Mouse (Mus musculus): ENCODE results near the gene Lrrc61. TPM values are rescaled to one million over a fixed set of nuclear protein-coding genes. Genes with fewer than 3 reads are reported as not detected.
"Not testable (repeated sequence)": the region's sequence is repeated elsewhere in the genome, so short reads cannot be mapped to it uniquely, and the experiment has no call there.

Gene Lrrc61
- 7.2 and 7.6 TPM in 2 replicates for polyA plus RNA-seq (2015; fragmentation: Nextera tagmentation; extraction: Ambion mirVana)

DNA sequence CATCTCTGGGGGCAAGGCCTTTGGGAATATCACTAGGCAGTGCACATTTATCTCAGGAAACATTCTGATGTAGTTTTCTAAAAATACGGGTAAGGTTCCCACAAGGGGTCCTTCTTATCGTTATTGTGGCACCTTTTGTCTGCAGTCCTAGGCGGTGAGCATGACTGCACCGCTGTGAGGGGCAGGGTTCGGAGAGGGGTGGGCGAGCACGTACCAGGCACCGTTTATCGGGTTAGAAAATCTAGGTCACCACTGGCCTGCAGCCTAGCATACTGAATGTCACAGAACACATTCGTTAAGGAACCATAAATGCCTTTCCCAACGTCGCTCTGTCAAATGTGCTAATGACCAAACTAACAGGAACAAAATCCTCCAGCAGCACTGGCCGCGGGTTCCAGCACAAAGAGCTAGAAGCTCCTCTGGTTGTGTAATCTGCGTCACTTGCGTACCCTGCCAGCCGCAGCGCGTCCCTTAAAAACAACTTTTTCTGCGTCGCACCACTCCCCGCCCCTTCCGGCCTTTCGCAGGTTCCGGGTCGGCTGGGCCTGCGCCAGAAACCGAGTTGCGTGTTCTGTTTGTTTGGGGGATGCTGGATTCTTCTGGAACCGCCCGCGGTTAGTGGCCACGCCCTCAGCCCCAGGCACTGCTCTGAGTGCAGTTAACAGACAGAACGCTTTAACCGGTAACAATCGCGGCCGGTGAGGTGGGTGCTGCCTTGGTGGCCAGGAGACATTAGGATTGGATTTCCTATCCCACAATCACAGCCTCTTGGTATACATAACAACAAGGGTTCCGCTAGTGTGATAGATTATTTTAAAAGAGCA is at the start of gene Lrrc61:
Lrrc61 (plus strand) TSS at position 517 of the 824 bp plus-strand sequence.
- Histone ChIP-seq H3K36me3 (peaks cover 20% of the 10 kb centered on the region), H3K27ac (replicated peaks) (peak within 1 kb of the TSS; percentile 97), H3K4me3 (peak within 1 kb of the TSS; percentile 62), H3K9me3 (no peaks in the 10 kb centered on the region), H3K4me1 (peaks cover 16% of the 10 kb centered on the region), H3K4me2 (peak within 1 kb of the TSS; percentile 81), H3K9ac (peak within 1 kb of the TSS; percentile 83), H3K27me3 (replicated peaks) (no peaks in the 10 kb centered on the region)
- ATAC-seq (ENCODE audit: extremely low read depth, insufficient number of reproducible peaks, low FRiP score, low TSS enrichment): peak; percentile 74
- under 1% methylated on average over 39 of the region's 39 CpGs for WGBS

DNA sequence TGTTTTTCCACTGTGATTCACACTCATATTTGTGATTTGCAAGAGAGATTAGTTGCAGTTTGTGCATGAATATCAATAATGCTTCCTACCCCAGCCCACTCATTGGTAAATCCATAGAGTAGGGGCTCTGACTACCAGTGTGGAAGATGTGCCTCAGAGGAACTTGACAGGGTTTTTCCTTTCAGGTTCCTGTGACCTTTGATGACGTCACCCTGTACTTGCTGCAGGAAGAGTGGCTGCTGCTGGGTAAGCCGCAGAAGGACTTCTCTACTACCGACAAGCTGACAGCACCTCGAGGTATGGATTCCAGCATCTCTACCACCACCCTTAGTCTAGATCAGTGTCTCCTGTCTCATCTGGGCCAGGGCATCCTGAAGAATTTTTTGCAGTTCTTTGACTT is 46.5 kb upstream of the Lrrc61 start:
- ATAC-seq (ENCODE audit: extremely low read depth, insufficient number of reproducible peaks, low FRiP score, low TSS enrichment): no peak
- no peaks in the 10 kb centered on the region for H3K27me3 ChIP-seq (replicated peaks)
- peaks cover 8% of the 10 kb centered on the region for H3K4me1 ChIP-seq
- no peak overlapping the region for H3K4me3 ChIP-seq
- H3K9me3 ChIP-seq: no peaks in the 10 kb centered on the region
- peaks cover 31% of the 10 kb centered on the region for H3K36me3 ChIP-seq
- no peak overlapping the region for H3K27ac ChIP-seq (replicated peaks)
- no peak overlapping the region for H3K4me2 ChIP-seq
- WGBS: 49% methylated on average over 4 of the region's 4 CpGs
- H3K9ac ChIP-seq: no peak overlapping the region

DNA sequence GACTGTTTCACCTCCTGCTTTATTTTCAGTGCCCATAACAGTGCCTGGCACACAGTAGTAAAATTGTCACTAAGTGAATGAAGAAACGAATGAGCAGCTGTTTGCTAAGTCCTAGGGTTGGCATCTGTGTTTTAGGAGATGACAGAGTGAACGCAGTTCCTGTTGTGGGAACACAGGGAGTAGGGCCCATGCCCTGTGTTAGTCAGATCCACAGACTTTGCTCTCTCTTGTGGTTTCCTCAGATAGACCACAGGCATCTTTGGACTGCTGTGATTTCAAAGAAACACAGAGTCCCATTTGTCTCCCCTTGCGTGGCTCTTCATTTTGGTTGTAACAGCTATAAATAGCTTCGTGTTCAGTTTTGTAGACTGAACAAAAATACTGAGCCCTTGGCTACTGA is 44.2 kb upstream of the Lrrc61 start:
- Histone ChIP-seq H3K9me3 (no peaks in the 10 kb centered on the region), H3K27ac (replicated peaks) (no peak overlapping the region), H3K4me1 (no peaks in the 10 kb centered on the region; the same call in 1 of the 2 replicates), H3K36me3 (peaks cover 55% of the 10 kb centered on the region), H3K9ac (no peak overlapping the region), H3K4me2 (no peak overlapping the region), H3K27me3 (replicated peaks) (no peaks in the 10 kb centered on the region), H3K4me3 (no peak overlapping the region)
- WGBS: 71% methylated on average over 4 of the region's 4 CpGs
- no peak for ATAC-seq (ENCODE audit: extremely low read depth, insufficient number of reproducible peaks, low FRiP score, low TSS enrichment)

DNA sequence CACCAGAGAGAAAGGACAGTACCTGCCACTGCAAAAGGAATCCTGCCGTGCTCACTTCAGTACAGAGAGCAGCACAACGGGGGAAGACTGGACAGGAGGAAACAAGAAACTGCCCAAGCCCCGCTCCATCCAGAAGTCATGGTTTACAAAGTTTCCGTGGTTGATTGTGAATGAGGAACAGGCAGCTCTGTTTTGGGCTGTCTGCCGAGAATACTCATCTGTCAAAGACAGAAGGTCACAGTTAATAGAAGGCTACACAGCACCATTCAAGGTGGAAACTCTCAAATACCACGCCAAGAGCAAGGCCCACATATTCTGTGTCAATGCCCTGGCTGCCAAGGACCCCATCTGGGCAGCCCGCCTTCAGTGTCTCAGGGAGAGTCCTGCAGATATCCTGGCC is 42.7 kb upstream of the Lrrc61 start:
- H3K36me3 ChIP-seq: peaks cover 69% of the 10 kb centered on the region
- H3K4me1 ChIP-seq: no peaks in the 10 kb centered on the region

DNA sequence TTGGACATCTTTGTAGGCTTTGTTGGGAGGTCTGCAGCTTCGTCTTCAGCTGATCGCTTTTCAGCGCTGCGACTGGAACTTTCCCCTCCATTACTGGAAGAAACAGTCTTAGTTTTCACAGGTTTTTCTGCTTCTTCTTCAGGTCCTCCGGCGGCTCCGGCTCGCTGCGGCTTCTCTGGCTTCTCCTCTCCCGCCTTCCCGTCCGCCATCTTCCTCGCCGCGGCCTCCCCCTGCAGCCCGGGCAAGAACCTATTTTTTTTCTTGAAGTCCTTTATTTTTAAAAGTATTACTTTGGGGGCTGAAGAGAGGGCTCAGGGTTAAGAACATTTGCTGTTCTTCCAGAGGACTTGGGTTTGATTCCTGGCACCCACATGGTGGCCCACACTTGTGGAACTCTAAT is 29.7 kb upstream of the Lrrc61 start:
- not testable (repeated sequence) for H3K4me1 ChIP-seq; H3K27ac ChIP-seq (replicated peaks); H3K4me3 ChIP-seq; H3K9ac ChIP-seq; H3K27me3 ChIP-seq (replicated peaks); ATAC-seq (ENCODE audit: extremely low read depth, insufficient number of reproducible peaks, low FRiP score, low TSS enrichment); H3K9me3 ChIP-seq; H3K4me2 ChIP-seq
- whole genome bisulfite sequencing: 94% methylated on average over 16 of the region's 16 CpGs
- peaks cover 25% of the 10 kb centered on the region for H3K36me3 ChIP-seq

More for the DNA sequence above, 42.7 kb upstream of the Lrrc61 start:
- no peak overlapping the region for H3K4me2 ChIP-seq
- no peak overlapping the region for H3K4me3 ChIP-seq
- peaks cover 9% of the 10 kb centered on the region; the same call in 1 of the 2 replicates for H3K9me3 ChIP-seq
- no peaks in the 10 kb centered on the region for H3K27me3 ChIP-seq (replicated peaks)
- 83% methylated on average over 7 of the region's 7 CpGs for WGBS
- no peak overlapping the region for H3K27ac ChIP-seq (replicated peaks)
- H3K9ac ChIP-seq: no peak overlapping the region
- no peak for ATAC-seq (ENCODE audit: extremely low read depth, insufficient number of reproducible peaks, low FRiP score, low TSS enrichment)

DNA sequence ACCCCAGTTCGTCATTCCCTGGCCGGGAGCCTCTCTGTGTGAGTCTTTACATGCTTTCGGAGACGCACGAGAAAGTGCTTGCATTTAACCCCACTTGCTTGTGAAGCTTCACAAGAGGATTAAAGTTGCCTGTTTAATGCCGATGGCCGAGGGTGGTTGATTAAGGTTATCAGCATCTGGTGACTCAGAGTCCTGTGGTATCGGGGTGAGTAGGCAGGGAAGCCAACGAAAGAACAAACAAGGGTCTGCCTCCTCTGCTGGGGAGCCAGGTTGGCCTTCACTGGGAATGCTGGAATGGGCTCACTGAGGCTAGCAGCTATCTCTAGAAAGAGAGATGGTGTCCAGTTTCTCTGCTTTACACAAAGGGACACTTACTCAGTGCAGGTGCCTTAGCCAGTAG is 26.7 kb upstream of the Lrrc61 start:
- peaks cover 30% of the 10 kb centered on the region for H3K36me3 ChIP-seq
- peaks cover 22% of the 10 kb centered on the region for H3K4me1 ChIP-seq
- H3K9ac ChIP-seq: no peak overlapping the region
- no peak overlapping the region for H3K4me3 ChIP-seq
- H3K27ac ChIP-seq (replicated peaks): no peak overlapping the region
- H3K9me3 ChIP-seq: no peaks in the 10 kb centered on the region
- no peak overlapping the region for H3K4me2 ChIP-seq
- 66% methylated on average over 9 of the region's 9 CpGs for WGBS
- no peaks in the 10 kb centered on the region for H3K27me3 ChIP-seq (replicated peaks)
- no peak for ATAC-seq (ENCODE audit: extremely low read depth, insufficient number of reproducible peaks, low FRiP score, low TSS enrichment)

DNA sequence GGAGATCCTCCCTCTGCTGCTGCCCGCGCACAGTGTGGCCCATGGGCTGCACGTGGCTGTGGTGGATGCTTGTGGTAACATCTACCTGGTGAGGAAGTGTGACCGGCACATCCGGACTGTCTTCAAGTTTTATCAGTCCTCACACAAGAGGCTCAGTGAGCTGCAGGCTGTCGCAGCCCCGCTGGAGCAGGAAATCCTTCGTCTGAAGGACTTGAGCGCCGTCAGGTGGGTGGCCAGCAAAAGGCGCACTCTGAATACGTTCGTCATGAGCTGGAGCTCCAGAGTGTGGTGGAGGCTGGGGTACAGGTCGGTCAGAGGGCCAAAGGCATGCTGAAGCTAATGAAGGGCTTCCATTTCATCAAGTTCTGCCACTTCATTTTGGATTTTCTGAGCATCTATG is 25.3 kb upstream of the Lrrc61 start:
- WGBS: 69% methylated on average over 14 of the region's 14 CpGs
- no peak overlapping the region for H3K9ac ChIP-seq
- no peak overlapping the region for H3K27ac ChIP-seq (replicated peaks)
- ATAC-seq (ENCODE audit: extremely low read depth, insufficient number of reproducible peaks, low FRiP score, low TSS enrichment): no peak
- H3K36me3 ChIP-seq: peaks cover 34% of the 10 kb centered on the region
- H3K4me3 ChIP-seq: no peak overlapping the region
- H3K4me1 ChIP-seq: peaks cover 25% of the 10 kb centered on the region
- H3K27me3 ChIP-seq (replicated peaks): no peaks in the 10 kb centered on the region
- H3K9me3 ChIP-seq: no peaks in the 10 kb centered on the region
- H3K4me2 ChIP-seq: no peak overlapping the region

DNA sequence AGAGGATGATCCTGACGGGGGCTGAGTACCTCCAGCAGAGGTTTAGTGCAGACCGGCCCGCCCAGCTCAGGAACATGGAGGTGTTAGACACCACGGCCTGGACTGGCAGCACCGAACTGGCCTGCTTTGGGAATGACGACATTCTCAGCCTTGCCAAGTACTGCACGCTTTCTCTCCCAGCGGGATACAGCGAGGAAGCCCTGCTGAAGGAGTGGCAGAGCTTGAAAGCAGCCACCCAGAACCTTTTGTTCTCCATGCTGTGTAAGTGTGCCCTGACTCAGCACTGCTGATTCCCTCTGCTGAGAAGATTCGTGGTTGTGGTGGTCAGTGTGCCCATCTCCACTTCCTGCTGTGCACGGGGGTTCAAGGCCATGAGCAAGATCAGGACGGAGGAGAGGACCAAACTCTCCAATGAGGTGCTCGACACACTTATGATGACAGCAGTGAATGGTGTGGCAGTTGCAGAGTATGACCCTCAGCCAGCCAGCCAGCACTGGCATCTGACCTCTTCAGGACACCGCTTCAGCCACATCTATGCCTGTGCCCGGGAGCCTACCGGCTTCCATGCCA is 24.6 kb upstream of the Lrrc61 start:
- Histone ChIP-seq H3K27me3 (replicated peaks) (no peaks in the 10 kb centered on the region; the same call in 1 of the 2 replicates), H3K9me3 (no peaks in the 10 kb centered on the region), H3K36me3 (peaks cover 32% of the 10 kb centered on the region), H3K4me1 (peaks cover 25% of the 10 kb centered on the region), H3K4me3 (no peak overlapping the region), H3K4me2 (no peak overlapping the region), H3K9ac (peak overlapping the region; percentile 14; the same call in 1 of the 2 replicates), H3K27ac (replicated peaks) (peak overlapping the region; percentile 5; the same call in 1 of the 2 replicates)
- 77% methylated on average over 16 of the region's 16 CpGs for WGBS
- no peak for ATAC-seq (ENCODE audit: extremely low read depth, insufficient number of reproducible peaks, low FRiP score, low TSS enrichment)

DNA sequence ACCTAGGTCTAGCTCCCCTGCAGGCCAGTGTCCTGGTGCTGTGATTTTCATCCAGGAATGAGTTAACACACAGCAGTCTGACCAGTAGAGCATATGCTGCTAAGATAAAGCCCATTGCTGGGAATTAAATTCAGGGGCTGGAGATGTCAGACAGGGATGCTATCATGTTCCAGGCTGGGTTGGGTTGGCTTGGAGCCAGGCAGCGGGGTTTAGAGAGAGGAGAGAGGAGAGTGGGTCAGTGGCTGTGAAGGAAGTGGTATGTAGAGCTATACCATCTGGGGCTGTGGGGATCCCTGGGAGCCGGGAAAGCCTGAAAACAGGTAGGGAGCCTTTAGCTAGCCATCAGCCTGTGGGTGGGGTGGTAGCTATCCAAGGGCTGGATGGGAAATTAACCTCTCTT is 23.7 kb upstream of the Lrrc61 start:
- 36% methylated on average over 2 of the region's 2 CpGs for WGBS
- Histone ChIP-seq H3K36me3 (peaks cover 23% of the 10 kb centered on the region), H3K9me3 (no peaks in the 10 kb centered on the region), H3K27ac (replicated peaks) (peak overlapping the region; percentile 5; the same call in 1 of the 2 replicates), H3K9ac (peak overlapping the region; percentile 29), H3K27me3 (replicated peaks) (no peaks in the 10 kb centered on the region; the same call in 1 of the 2 replicates), H3K4me3 (no peak overlapping the region), H3K4me1 (peaks cover 25% of the 10 kb centered on the region), H3K4me2 (no peak overlapping the region)
- no peak for ATAC-seq (ENCODE audit: extremely low read depth, insufficient number of reproducible peaks, low FRiP score, low TSS enrichment)

DNA sequence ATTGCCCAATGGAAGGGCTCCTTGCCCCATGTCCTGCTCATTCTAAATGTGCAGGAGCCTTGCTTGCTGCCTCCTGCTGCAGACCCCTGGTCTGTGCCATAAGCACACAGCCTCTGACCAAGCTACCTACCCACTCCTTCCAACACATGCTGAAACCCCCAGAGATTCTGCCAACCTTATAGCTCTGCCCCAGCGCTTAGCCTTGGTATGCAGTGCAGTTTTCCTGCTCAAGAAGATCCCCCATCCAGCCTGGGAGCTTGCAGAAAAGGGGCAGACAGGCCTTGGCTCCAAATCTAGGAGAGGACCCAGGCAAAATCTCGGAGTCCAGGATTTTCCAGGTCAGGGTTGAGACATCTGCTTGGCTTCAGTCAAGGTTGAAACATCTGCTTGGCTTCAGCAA is 21.1 kb upstream of the Lrrc61 start:
- no peak for ATAC-seq (ENCODE audit: extremely low read depth, insufficient number of reproducible peaks, low FRiP score, low TSS enrichment)
- Histone ChIP-seq H3K9me3 (no peaks in the 10 kb centered on the region), H3K4me2 (no peak overlapping the region), H3K36me3 (peaks cover 20% of the 10 kb centered on the region), H3K4me1 (peaks cover 39% of the 10 kb centered on the region), H3K27ac (replicated peaks) (no peak overlapping the region), H3K27me3 (replicated peaks) (no peaks in the 10 kb centered on the region; the same call in 1 of the 2 replicates), H3K4me3 (no peak overlapping the region), H3K9ac (no peak overlapping the region)
- WGBS: 79% methylated on average over 2 of the region's 2 CpGs

DNA sequence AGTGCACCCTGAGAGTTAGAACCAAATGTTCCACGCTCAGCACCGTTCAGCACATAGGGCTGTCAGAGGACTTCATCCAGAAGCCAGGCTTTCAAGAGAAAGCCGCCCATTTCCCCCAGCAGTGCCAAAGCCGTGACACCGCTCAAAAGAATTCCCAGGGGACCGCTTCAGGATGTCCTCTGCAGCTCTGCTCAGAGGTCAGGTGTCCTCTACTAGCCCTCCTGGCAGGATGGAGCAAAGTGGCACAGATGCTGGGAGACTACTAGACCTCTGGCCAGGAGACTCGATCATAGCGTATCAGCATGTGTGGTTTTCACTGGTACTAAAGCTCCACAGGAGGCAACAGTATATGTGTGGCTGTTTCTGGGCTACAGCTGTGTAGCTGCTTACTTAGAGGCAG is 19.7 kb upstream of the Lrrc61 start:
- no peak overlapping the region for H3K9ac ChIP-seq
- no peaks in the 10 kb centered on the region for H3K9me3 ChIP-seq
- ATAC-seq (ENCODE audit: extremely low read depth, insufficient number of reproducible peaks, low FRiP score, low TSS enrichment): no peak
- peaks cover 12% of the 10 kb centered on the region for H3K36me3 ChIP-seq
- no peak overlapping the region for H3K27ac ChIP-seq (replicated peaks)
- WGBS: 72% methylated on average over 8 of the region's 8 CpGs
- no peaks in the 10 kb centered on the region; the same call in 1 of the 2 replicates for H3K27me3 ChIP-seq (replicated peaks)
- H3K4me1 ChIP-seq: peaks cover 37% of the 10 kb centered on the region
- no peak overlapping the region for H3K4me2 ChIP-seq
- H3K4me3 ChIP-seq: no peak overlapping the region
